Mouse (Mus musculus) brain, embryonic 14.5 days (tissue): ENCODE measurements at regions not wholly inside any gene's neighbourhood (a gene's known extent, or its start where the extent isn't known, plus 50 kb on each side); places are given as distances from the start of the nearest gene placed in this dataset.

Source experiments
- CTCF ChIP-seq: fragments of 200-500 bp; IDR thresholded peaks from 2 replicates; pipeline ENCODE4 v1.5.1; 2012; ENCODE audit warnings: inconsistent platforms, mild to moderate bottlenecking, moderate library complexity, borderline replicate concordance; ENCODE audit not compliant: insufficient read depth, insufficient read length; ENCODE audit errors: extremely low read depth
- POLR2A ChIP-seq: fragments of 200-500 bp; IDR thresholded peaks from 2 replicates; pipeline ENCODE4 v1.6.1; 2012; ENCODE audit warnings: mild to moderate bottlenecking, inconsistent platforms, borderline replicate concordance; ENCODE audit not compliant: poor library complexity, insufficient read depth, insufficient read length, severe bottlenecking; ENCODE audit errors: extremely low read depth

DNA sequence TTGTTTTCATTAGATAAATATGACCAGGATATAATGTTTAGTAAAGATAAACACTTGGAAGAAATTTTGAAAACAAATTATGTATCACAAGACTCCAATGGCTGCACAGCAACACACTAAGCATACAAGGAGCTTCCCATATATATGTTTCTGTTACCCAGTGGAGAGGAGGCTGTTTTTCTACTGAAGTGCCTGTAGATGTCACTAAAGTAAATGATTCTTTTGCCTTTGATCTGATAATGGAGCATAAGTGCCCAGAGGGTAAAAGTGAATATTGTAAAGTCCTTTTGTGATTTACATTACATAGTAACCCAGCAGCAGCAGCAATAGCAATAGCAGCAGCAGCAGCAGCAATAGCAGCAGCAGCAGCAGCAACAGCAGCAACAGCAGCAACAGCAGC lies 226.3 kb downstream of the Ahr start:
- no peak for TF ChIP-seq CTCF
- TF ChIP-seq POLR2A = no peak
